Mouse (Mus musculus): Measurements from ENCODE around the gene Smarcd1.

GRCm38 (mm10) chr15:99736675-99737074, 34.7 kb downstream of the Smarcd1 start:
- TF ChIP-seq CTCF (IDR thresholded peaks at IDR 0.05; ENCODE audit: borderline replicate concordance, insufficient read depth, low read length), result no peak
- no peak for TF ChIP-seq POLR2A (IDR thresholded peaks at IDR 0.05; ENCODE audit: low read depth, low read length)

Measured in embryonic fibroblast, embryonic 13.5 days (primary cell).